In the genomic region with DNA sequence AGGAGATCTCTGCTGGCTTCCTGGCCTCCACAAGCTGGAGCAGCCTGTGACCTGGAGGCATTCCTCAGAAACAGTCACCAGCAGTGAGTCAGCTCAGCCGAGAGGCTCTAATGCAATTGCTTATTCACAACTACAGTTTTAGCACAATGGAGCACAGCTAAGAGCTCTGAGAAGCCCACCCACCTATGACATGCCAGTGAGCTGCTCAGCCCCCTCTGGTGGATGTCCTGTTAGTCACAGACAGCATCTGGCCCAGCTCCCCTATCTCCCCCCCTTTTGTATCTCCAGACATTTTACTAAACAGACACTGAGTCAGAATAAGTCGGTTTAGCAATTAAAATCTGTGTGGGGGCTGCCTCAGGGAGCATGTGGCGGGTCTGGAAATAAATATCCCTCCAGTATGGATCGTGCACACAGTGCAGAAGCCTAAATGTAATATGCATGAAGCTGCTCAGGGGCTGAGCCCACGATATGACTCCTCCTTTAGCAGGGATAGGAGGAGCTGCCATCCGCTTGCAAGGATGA, we compare ENCODE assay signal across 8 mouse cellular contexts.
DNase-seq lines count a peak whose midpoint lies in the region.

No protein-coding gene starts in this region.

- intact Hi-C loops in left cerebral cortex, postnatal 25 days (cut with DNase I), result loop anchor here (1.0 kb wide), 4 partner anchors 64 to 203 kb away; a partner anchor contains a TSS

- DNase-seq in cerebellum, postnatal 10 days, result peak; percentile 42 to 46
- DNase-seq in cerebellum, postnatal 4 days (ENCODE audit: low spot score in 2 of 2), result no peak
- peak; percentile 39 to 55 for DNase-seq in adrenal gland, postnatal 36 days
- peak; percentile 75 to 86 for DNase-seq in frontal cortex, postnatal 36 days (ENCODE audit: low spot score in 2 of 2)
- DNase-seq in left cerebral cortex, postnatal 25 days (ENCODE audit: low spot score in 2 of 2), result peak; percentile 73 to 98
- peak; percentile 78 to 88 for DNase-seq in right cerebral cortex, postnatal 10 days (ENCODE audit: low spot score in 2 of 2)
- DNase-seq in heart, adult 8-10 months (ENCODE audit: low spot score), result no peak
- no peak for DNase-seq in testis, postnatal 10 days (ENCODE audit: low spot score)

Comparison
In these comparisons a context has a peak if more than half of its experiments do, and no peak if none do; other contexts are left out.
1. DNase-seq: peak in cerebellum, postnatal 10 days (2 of 2), adrenal gland, postnatal 36 days (2 of 2), frontal cortex, postnatal 36 days (2 of 2), left cerebral cortex, postnatal 25 days (2 of 2) and right cerebral cortex, postnatal 10 days (2 of 2); none in cerebellum, postnatal 4 days (0 of 2), heart, adult 8-10 months (single experiment) and testis, postnatal 10 days (single experiment).